Mouse (Mus musculus): ENCODE measurements around the gene March2. TPM values are rescaled to one million over a fixed set of nuclear protein-coding genes. Genes with fewer than 3 reads are reported as not detected.

Gene March2
- 242 and 248 TPM in 2 replicates for polyA plus RNA-seq (2015; fragmentation: Nextera tagmentation; extraction: Ambion mirVana)

GRCm38 (mm10) chr17:33718384-33718881, at the start of gene March2:
Gene March2 (minus strand): TSS chr17:33718670.

GRCm38 (mm10) chr17:33760255-33761165, 42.0 kb upstream of the March2 start, which contains the start of gene Rab11b:
Gene Rab11b (minus strand): TSS chr17:33760530.

GRCm38 (mm10) chr17:33686760-33687159, 31.7 kb downstream of the March2 start, which contains the start of gene Hnrnpm:
Gene Hnrnpm (minus strand): TSS chr17:33686860.

GRCm38 (mm10) chr17:33637516-33638276, 80.8 kb downstream of the March2 start, which contains the start of gene Pram1:
Gene Pram1 (plus strand): TSS chr17:33638056.

Other genes with a start within 250 kb of the March2 start
- gene Adamts10, start 194.5 kb downstream of the March2 start, polyA plus RNA-seq (2015; fragmentation: Nextera tagmentation; extraction: Ambion mirVana), result 18.2 and 27.3 TPM in 2 replicates
- gene Myo1f, start 163.0 kb downstream of the March2 start, polyA plus RNA-seq (2015; fragmentation: Nextera tagmentation; extraction: Ambion mirVana), result 17.9 and 26.2 TPM in 2 replicates
- gene Zfp414, start 89.6 kb downstream of the March2 start, polyA plus RNA-seq (2015; fragmentation: Nextera tagmentation; extraction: Ambion mirVana), result 34.5 and 34.8 TPM in 2 replicates
- gene Pram1, start 80.6 kb downstream of the March2 start, polyA plus RNA-seq (2015; fragmentation: Nextera tagmentation; extraction: Ambion mirVana), result 13.6 and 16.2 TPM in 2 replicates
- 201 and 207 TPM in 2 replicates for gene Hnrnpm, start 31.8 kb downstream of the March2 start, polyA plus RNA-seq (2015; fragmentation: Nextera tagmentation; extraction: Ambion mirVana)
- gene Rab11b, start 41.9 kb upstream of the March2 start, polyA plus RNA-seq (2015; fragmentation: Nextera tagmentation; extraction: Ambion mirVana), result 138 and 157 TPM in 2 replicates
- gene Angptl4, start 63.2 kb upstream of the March2 start, polyA plus RNA-seq (2015; fragmentation: Nextera tagmentation; extraction: Ambion mirVana), result 37.2 and 37.6 TPM in 2 replicates
- gene Kank3, start 91.8 kb upstream of the March2 start, polyA plus RNA-seq (2015; fragmentation: Nextera tagmentation; extraction: Ambion mirVana), result 27.7 and 41.7 TPM in 2 replicates
- gene Rps28, start 105.9 kb upstream of the March2 start, polyA plus RNA-seq (2015; fragmentation: Nextera tagmentation; extraction: Ambion mirVana), result 1,075 and 1,076 TPM in 2 replicates
- 294 and 300 TPM in 2 replicates for gene Ndufa7, start 105.9 kb upstream of the March2 start, polyA plus RNA-seq (2015; fragmentation: Nextera tagmentation; extraction: Ambion mirVana)
- gene Cd320, start 124.4 kb upstream of the March2 start, polyA plus RNA-seq (2015; fragmentation: Nextera tagmentation; extraction: Ambion mirVana), result 14.3 and 19.1 TPM in 2 replicates
- gene Gm7029, start 155.2 kb upstream of the March2 start, polyA plus RNA-seq (2015; fragmentation: Nextera tagmentation; extraction: Ambion mirVana), result not detected in 2 replicates
- 7.4 and 8.4 TPM in 2 replicates for gene Kifc1, start 172.0 kb upstream of the March2 start, polyA plus RNA-seq (2015; fragmentation: Nextera tagmentation; extraction: Ambion mirVana)
- gene Platr17, start 186.5 kb upstream of the March2 start, polyA plus RNA-seq (2015; fragmentation: Nextera tagmentation; extraction: Ambion mirVana), result 0.77 and 1.2 TPM in 2 replicates
- gene Daxx, start 190.7 kb upstream of the March2 start, polyA plus RNA-seq (2015; fragmentation: Nextera tagmentation; extraction: Ambion mirVana), result 27.0 and 29.1 TPM in 2 replicates
- gene Tapbp, start 197.2 kb upstream of the March2 start, polyA plus RNA-seq (2015; fragmentation: Nextera tagmentation; extraction: Ambion mirVana), result 70.3 and 83.6 TPM in 2 replicates
- 11.8 and 12.6 TPM in 2 replicates for gene Zbtb22, start 197.2 kb upstream of the March2 start, polyA plus RNA-seq (2015; fragmentation: Nextera tagmentation; extraction: Ambion mirVana)
- gene Rgl2, start 210.9 kb upstream of the March2 start, polyA plus RNA-seq (2015; fragmentation: Nextera tagmentation; extraction: Ambion mirVana), result 16.8 and 22.9 TPM in 2 replicates
- 147 and 152 TPM in 2 replicates for gene Pfdn6, start 221.7 kb upstream of the March2 start, polyA plus RNA-seq (2015; fragmentation: Nextera tagmentation; extraction: Ambion mirVana)
- 20.6 and 20.9 TPM in 2 replicates for gene Wdr46, start 222.0 kb upstream of the March2 start, polyA plus RNA-seq (2015; fragmentation: Nextera tagmentation; extraction: Ambion mirVana)
- 3.7 and 4.2 TPM in 2 replicates for gene B3galt4, start 232.8 kb upstream of the March2 start, polyA plus RNA-seq (2015; fragmentation: Nextera tagmentation; extraction: Ambion mirVana)
- 25.5 and 27.2 TPM in 2 replicates for gene Vps52, start 237.1 kb upstream of the March2 start, polyA plus RNA-seq (2015; fragmentation: Nextera tagmentation; extraction: Ambion mirVana)
- 2,156 and 2,219 TPM in 2 replicates for gene Rps18, start 237.3 kb upstream of the March2 start, polyA plus RNA-seq (2015; fragmentation: Nextera tagmentation; extraction: Ambion mirVana)